Mouse (Mus musculus): Measurements from ENCODE around the gene Hoga1. TPM values are rescaled to one million over a fixed set of nuclear protein-coding genes. Genes with fewer than 3 reads are reported as not detected.
A peak's percentile ranks its signal among the peaks of the same experiment; 100 is the strongest.

Gene Hoga1
- 1.1 and 1.5 TPM in 2 replicates for polyA plus RNA-seq (2016; fragmentation: Nextera tagmentation; extraction: Ambion mirVana)

DNA sequence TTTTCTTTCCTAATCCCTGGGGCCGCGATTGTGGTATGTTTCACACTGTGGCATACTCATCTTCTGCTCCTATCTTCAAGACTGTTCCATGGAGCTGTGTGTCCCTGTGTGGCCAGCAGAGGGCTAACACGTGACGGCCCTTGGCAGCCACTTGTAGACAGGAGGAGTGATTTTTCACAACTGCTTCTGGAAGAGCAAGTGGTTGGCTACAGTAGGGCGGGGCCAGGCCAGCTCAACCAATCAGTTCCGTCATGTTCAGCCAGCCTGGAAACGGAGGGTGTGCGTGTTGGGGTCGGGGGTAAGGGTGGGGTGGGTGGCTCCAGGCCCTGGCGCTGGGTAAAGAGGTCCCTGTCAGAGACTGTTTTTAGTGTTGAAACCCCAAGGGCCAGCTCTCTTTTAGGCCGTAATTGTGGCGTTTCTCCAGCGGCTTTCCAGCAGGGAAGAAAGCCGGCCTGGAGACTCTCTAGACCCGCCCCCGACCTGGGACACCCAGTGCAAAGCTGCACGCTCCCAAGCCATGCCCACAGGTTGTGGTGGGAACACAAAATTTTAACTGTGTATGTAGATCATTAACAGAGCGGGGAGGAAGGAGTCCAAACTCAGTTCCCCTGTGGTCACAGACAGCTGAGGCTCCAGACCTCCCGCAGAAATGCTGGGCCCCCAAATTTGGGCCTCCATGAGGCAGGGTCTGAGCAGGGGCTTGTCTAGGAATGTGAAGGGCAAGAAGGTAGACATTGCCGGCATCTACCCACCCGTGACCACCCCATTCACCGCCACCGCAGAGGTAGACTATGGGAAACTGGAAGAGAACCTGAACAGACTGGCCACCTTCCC is at the start of gene Hoga1:
Hoga1 (plus strand) TSS at position 342 of the 834 bp plus-strand sequence.
- Histone ChIP-seq H3K27me3 (0 out of 2 replicates have a peak, but pooled peaks cover 8% of the 10 kb centered on the region), H3K9ac (0 out of 2 replicates have a peak within 1 kb of the TSS, but pooled peaks have one; percentile 5), H3K4me1 (peaks cover 3% of the 10 kb centered on the region; the same call in 1 of the 2 replicates), H3K36me3 (replicated peaks) (no peaks in the 10 kb centered on the region), H3K4me3 (replicated peaks) (peak within 1 kb of the TSS; percentile 32), H3K27ac (no peak within 1 kb of the TSS), H3K4me2 (peak within 1 kb of the TSS; percentile 53), H3K9me3 (no peaks in the 10 kb centered on the region)
- WGBS, result 26% methylated on average over 23 of the region's 23 CpGs
- peak; percentile 84 for ATAC-seq (ENCODE audit: low FRiP score)

DNA sequence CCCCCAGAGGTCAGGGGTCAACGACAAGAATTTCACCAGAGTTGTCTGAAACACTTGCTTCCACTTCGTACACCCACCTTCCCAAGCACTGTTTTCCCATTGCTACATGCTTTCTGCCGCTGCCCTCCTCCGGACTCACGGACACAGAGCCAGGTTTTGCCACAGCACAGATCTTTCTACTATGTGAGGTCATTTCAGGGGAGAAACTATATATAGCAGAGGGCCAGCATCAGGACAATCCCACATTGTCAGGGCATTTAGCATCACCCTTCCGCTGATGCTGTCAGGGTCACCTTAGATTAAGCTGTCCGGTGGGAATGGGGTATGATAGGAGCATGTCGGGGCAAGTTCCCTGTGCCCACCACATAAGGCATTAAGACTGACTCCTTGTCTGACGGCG is 48.3 kb upstream of the Hoga1 start:
- H3K9me3 ChIP-seq, result no peaks in the 10 kb centered on the region
- H3K36me3 ChIP-seq (replicated peaks), result no peaks in the 10 kb centered on the region
- no peak overlapping the region for H3K27ac ChIP-seq
- H3K9ac ChIP-seq, result no peak overlapping the region
- H3K4me3 ChIP-seq (replicated peaks), result no peak overlapping the region
- H3K4me2 ChIP-seq, result no peak overlapping the region
- H3K27me3 ChIP-seq, result no peaks in the 10 kb centered on the region
- WGBS, result 88% methylated on average over 10 of the region's 10 CpGs
- H3K4me1 ChIP-seq, result peaks cover 9% of the 10 kb centered on the region; the same call in 1 of the 2 replicates
- no peak for ATAC-seq (ENCODE audit: low FRiP score)

DNA sequence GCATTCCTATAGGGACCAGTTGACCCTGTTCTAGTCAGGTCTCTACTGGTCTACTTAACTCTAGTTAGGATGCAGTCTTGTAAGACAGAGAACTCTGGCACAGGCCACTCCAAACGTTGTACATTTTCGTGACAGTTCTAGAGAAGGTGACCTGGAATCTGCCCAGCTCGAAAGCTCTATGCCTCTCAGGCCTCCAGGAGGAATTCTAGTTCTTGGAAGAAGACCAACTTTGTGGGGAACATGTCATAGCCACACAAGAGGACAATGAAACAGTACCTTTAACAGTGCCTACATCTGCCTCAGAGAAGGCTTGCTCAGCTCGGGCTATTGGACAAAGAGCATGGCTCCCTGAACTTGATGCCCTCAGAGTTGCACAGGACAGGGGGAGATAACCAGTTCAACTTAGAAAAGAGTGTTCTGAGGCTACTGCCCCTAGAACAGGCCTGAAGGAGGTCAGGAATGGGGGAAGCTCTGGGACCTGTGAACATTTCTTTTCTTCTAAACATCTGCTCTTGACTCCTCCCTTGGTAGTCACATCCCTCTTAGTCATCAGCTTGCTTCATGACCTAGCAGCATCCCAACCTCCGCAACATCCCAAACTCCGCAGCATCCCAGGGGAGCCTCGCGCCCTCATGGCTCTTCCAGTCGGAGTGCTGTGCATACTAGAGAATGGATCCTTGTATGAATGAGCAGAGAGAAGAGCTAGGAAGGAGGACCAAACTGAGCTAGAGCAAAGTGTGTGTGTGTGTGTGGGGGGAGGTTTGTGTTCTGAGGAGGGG is 46.5 kb upstream of the Hoga1 start:
- H3K4me1 ChIP-seq, result peaks cover 9% of the 10 kb centered on the region; the same call in 1 of the 2 replicates
- H3K9ac ChIP-seq, result no peak overlapping the region
- 93% methylated on average over 9 of the region's 9 CpGs for WGBS

DNA sequence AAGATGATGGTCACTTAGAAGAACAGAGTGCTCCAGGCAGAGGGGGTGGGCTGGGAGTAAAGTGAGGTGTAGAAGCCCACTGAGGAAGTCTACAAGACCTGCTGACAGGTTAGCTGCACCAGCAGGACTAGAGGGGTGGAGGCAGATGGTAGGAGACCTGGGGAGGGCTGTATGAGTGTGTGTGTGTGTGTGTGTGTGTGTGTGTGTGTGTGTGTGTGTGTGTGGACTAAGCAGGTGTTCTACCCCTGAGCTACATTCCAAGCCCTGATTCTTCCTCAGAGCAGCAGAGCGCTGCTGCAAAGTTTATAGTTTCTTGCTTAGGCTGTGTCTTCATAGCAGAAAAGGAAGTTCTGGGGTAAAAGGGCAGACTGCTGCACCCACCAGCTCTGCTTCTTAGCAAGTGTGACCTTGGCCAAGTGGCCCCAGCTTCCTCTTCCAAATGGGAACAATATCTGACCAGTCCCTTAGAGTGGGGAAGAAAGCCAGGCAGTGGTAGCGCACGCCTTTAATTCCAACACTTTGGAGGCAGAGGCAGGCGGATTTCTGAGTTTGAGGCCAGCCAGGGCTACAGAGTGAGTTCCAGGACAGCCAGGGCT is 45.6 kb upstream of the Hoga1 start:
- no peaks in the 10 kb centered on the region for H3K27me3 ChIP-seq
- 90% methylated on average over 4 of the region's 4 CpGs for WGBS

More for the DNA sequence above, 46.5 kb upstream of the Hoga1 start:
- Histone ChIP-seq H3K27me3 (no peaks in the 10 kb centered on the region), H3K9me3 (no peaks in the 10 kb centered on the region), H3K36me3 (replicated peaks) (no peaks in the 10 kb centered on the region), H3K4me2 (no peak overlapping the region), H3K4me3 (replicated peaks) (no peak overlapping the region), H3K27ac (no peak overlapping the region)
- no peak for ATAC-seq (ENCODE audit: low FRiP score)

DNA sequence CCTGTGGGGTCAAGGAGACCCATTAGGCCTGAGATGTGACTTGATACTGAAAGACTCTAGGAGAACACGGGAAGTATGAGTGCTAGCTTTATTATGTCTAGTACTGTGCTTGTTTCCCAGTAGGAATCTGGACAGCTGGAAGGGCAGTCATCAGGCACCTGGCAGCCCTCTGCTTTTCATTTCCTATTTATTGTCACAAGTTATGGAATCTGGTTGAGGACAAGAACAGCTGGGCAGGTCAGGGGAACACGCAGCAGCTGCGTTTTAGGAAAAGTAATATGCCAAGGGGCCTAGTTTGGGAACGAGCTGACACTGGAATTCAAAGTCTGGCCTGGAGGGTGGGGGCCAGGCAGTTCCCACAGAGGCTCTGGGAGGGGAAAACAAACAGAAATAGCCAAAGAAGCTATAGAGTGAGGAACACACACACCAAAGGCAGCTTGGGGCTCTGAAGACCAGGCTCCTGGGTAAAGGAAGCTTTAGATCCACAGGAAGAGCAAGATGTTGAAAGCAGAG is 44.9 kb upstream of the Hoga1 start:
- Histone ChIP-seq H3K27ac (no peak overlapping the region), H3K9me3 (no peaks in the 10 kb centered on the region), H3K4me3 (replicated peaks) (no peak overlapping the region), H3K4me2 (no peak overlapping the region), H3K9ac (no peak overlapping the region), H3K27me3 (no peaks in the 10 kb centered on the region), H3K4me1 (peaks cover 7% of the 10 kb centered on the region; the same call in 1 of the 2 replicates), H3K36me3 (replicated peaks) (no peaks in the 10 kb centered on the region)
- ATAC-seq (ENCODE audit: low FRiP score), result no peak
- 80% methylated on average over 4 of the region's 4 CpGs for WGBS

More for the DNA sequence above, 45.6 kb upstream of the Hoga1 start:
- no peak for ATAC-seq (ENCODE audit: low FRiP score)
- peaks cover 9% of the 10 kb centered on the region; the same call in 1 of the 2 replicates for H3K4me1 ChIP-seq
- no peaks in the 10 kb centered on the region for H3K36me3 ChIP-seq (replicated peaks)
- H3K4me3 ChIP-seq (replicated peaks), result no peak overlapping the region
- H3K27ac ChIP-seq, result no peak overlapping the region
- H3K4me2 ChIP-seq, result no peak overlapping the region
- no peaks in the 10 kb centered on the region for H3K9me3 ChIP-seq
- no peak overlapping the region for H3K9ac ChIP-seq

DNA sequence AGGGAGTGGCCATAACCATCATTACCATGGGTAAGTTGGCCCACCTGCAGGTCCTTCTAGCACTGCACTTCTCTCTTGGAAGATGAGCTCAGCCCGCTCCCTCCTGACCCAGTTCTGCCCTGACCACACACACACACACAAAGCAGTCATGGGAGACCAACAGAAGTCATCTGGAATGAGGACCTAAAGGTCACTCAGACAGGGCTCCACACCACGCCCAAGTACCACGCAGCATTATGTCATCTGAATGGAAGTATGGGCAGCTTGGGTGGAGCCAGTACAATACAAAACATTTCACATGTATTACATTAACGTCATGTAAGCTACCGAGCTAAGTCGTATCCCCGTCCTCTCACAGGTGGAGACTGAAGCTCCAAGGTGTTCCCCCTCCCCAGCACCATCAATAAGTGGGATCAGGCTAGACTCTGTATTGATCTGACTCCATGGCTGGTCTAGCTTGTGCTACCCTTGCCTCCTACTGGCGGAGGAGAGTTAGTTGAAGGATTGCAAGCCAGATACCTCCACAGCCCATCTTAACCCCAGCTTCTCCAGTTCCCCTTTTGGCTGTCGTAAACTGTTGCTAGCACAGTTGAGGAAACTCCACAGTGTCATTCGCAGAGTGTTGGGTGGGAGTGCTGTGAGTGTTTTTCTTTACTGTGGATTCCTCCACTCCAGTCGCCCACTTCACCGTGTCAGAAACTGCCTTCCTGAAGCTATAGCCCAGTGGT is 44.0 kb upstream of the Hoga1 start:
- Histone ChIP-seq H3K36me3 (replicated peaks) (no peaks in the 10 kb centered on the region), H3K27me3 (no peaks in the 10 kb centered on the region), H3K9ac (no peak overlapping the region), H3K9me3 (no peaks in the 10 kb centered on the region), H3K27ac (no peak overlapping the region), H3K4me3 (replicated peaks) (no peak overlapping the region), H3K4me2 (no peak overlapping the region), H3K4me1 (no peaks in the 10 kb centered on the region)
- 91% methylated on average over 12 of the region's 12 CpGs for WGBS
- ATAC-seq (ENCODE audit: low FRiP score), result no peak

DNA sequence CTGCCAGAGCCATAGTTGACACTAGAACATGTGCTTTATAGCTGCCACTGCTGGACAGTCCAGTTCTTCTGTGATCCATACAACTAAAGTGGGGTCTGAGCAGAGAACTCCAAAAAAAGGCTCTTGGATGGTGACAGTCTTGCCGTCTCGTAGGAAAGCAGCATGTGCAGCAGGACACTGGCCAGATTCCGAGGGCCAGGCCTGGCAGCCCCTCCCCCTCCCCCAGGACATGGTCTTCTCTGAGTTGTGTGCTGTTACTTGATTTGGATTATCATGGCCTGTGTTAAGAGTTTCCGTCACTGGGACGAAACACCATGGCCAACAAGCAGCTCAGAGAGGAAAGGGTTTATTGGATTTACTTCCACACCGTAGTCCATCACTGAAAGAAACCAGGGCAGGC is 41.2 kb upstream of the Hoga1 start:
- Histone ChIP-seq H3K9me3 (no peaks in the 10 kb centered on the region), H3K4me3 (replicated peaks) (no peak overlapping the region), H3K27ac (no peak overlapping the region), H3K9ac (no peak overlapping the region), H3K27me3 (no peaks in the 10 kb centered on the region), H3K4me1 (no peaks in the 10 kb centered on the region), H3K4me2 (no peak overlapping the region), H3K36me3 (replicated peaks) (no peaks in the 10 kb centered on the region)
- 85% methylated on average over 6 of the region's 6 CpGs for WGBS
- ATAC-seq (ENCODE audit: low FRiP score), result no peak

DNA sequence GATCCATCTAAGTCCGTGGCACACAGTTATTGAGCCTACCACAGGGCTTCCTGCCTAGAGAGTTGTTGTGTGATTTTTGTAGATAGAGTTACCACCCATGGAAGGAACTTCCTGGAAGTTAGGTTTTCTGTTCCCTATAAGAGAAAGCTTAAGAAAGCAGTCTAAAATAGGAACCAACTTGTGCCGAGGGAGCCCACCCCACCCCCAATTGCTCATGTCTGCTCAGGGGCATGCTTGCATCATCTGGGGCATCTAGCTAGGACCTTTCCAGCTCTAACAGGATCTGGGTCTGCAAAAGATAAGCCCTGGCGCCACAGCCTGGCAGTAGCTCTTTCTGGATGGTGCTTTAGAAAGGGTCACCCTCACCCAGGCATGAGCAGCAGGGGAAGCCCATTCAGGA is 39.8 kb upstream of the Hoga1 start:
- no peak overlapping the region for H3K4me2 ChIP-seq
- H3K27me3 ChIP-seq, result no peaks in the 10 kb centered on the region
- no peaks in the 10 kb centered on the region for H3K9me3 ChIP-seq
- no peak for ATAC-seq (ENCODE audit: low FRiP score)
- WGBS, result 75% methylated on average over 3 of the region's 3 CpGs
- no peak overlapping the region for H3K9ac ChIP-seq
- H3K27ac ChIP-seq, result no peak overlapping the region
- H3K4me1 ChIP-seq, result no peaks in the 10 kb centered on the region
- H3K4me3 ChIP-seq (replicated peaks), result no peak overlapping the region
- no peaks in the 10 kb centered on the region for H3K36me3 ChIP-seq (replicated peaks)

DNA sequence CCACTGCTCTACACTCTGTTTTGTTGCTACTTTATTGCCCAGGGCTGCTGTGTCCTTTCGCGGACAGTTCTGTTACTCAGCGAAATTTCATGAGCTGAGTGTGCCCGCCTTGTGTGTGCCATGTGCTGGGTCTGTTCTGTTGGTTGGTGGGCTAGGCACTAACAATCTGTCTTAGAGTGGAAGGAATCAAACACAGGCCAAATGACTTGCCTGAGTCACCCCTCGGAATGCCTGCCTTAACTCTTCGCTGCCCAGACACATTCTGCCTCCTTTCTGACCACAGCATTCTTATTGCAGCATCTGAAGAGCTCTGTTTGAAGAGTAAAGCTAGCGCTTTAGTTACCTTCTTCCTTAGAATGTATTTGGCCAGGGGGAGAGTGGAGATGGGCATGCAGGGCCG is 38.8 kb upstream of the Hoga1 start:
- H3K27ac ChIP-seq, result no peak overlapping the region
- no peak overlapping the region for H3K4me3 ChIP-seq (replicated peaks)
- no peak for ATAC-seq (ENCODE audit: low FRiP score)

DNA sequence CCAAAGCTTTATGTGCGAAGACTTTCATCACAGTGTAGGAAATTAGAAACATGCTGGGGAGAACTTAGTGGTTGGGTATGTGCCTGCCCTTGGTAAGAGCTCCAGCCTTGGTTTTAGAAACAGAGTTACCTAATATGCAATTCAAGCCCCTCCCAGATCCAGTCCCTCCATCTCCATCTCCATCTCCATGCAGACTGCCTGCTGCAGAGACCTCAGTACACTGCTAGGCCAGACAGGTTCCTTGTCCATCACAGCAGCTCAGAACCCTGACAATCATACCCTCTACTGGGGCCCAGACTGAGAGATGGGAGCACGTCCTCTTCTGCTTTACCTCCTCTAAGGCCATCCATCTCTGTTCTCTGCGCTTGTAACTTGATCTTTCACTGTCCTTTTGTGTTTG is 36.8 kb upstream of the Hoga1 start:
- WGBS, result 64% methylated on average over 3 of the region's 3 CpGs
- no peaks in the 10 kb centered on the region for H3K27me3 ChIP-seq
- no peak overlapping the region for H3K4me2 ChIP-seq
- H3K9me3 ChIP-seq, result no peaks in the 10 kb centered on the region
- ATAC-seq (ENCODE audit: low FRiP score), result no peak
- H3K9ac ChIP-seq, result no peak overlapping the region
- H3K36me3 ChIP-seq (replicated peaks), result no peaks in the 10 kb centered on the region
- no peak overlapping the region for H3K27ac ChIP-seq
- H3K4me3 ChIP-seq (replicated peaks), result no peak overlapping the region
- H3K4me1 ChIP-seq, result no peaks in the 10 kb centered on the region

More for the DNA sequence above, 38.8 kb upstream of the Hoga1 start:
- H3K4me2 ChIP-seq, result no peak overlapping the region
- no peak overlapping the region for H3K9ac ChIP-seq
- no peaks in the 10 kb centered on the region for H3K36me3 ChIP-seq (replicated peaks)
- 76% methylated on average over 8 of the region's 8 CpGs for WGBS
- H3K27me3 ChIP-seq, result no peaks in the 10 kb centered on the region
- no peaks in the 10 kb centered on the region for H3K4me1 ChIP-seq
- no peaks in the 10 kb centered on the region for H3K9me3 ChIP-seq

DNA sequence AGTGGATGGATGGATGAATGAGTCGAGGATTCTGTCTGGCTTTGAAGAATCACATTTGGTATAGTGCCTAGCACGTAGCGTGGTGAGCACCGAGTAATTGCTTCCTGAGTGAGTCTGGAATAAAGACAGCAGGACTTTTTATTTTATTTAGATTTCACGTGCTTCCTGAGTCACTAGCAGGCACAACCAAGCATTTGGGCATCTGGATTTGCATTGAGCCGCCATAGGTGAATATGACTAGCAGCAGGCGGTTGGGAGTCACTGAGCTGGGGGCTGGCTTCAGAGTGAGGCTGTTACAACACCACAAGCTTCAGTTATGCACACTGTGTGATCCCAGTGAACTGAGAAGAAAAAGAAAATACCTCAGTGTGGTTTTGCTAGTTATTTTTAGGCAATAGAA is 36.3 kb upstream of the Hoga1 start:
- no peaks in the 10 kb centered on the region for H3K9me3 ChIP-seq
- no peaks in the 10 kb centered on the region for H3K4me1 ChIP-seq
- no peak for ATAC-seq (ENCODE audit: low FRiP score)
- 74% methylated on average over 7 of the region's 7 CpGs for WGBS
- H3K4me3 ChIP-seq (replicated peaks), result no peak overlapping the region
- H3K4me2 ChIP-seq, result no peak overlapping the region
- H3K9ac ChIP-seq, result no peak overlapping the region
- H3K36me3 ChIP-seq (replicated peaks), result no peaks in the 10 kb centered on the region
- no peak overlapping the region for H3K27ac ChIP-seq
- no peaks in the 10 kb centered on the region for H3K27me3 ChIP-seq

Measured in forebrain, embryonic 12.5 days (tissue).